Mouse (Mus musculus) bone marrow macrophage, adult 2 months (primary cell): ENCODE measurements around the gene Lrrc74b.

Experiments
- CTCF ChIP-seq: IDR thresholded peaks from 2 replicates; pipeline ENCODE4 v1.5.1; 2012; ENCODE audit warnings: low read depth, mild to moderate bottlenecking, low read length, moderate library complexity
- POLR2A ChIP-seq: IDR thresholded peaks from 2 replicates; pipeline ENCODE4 v1.6.1; 2012; ENCODE audit warnings: mild to moderate bottlenecking, low read depth, low read length, borderline replicate concordance

DNA sequence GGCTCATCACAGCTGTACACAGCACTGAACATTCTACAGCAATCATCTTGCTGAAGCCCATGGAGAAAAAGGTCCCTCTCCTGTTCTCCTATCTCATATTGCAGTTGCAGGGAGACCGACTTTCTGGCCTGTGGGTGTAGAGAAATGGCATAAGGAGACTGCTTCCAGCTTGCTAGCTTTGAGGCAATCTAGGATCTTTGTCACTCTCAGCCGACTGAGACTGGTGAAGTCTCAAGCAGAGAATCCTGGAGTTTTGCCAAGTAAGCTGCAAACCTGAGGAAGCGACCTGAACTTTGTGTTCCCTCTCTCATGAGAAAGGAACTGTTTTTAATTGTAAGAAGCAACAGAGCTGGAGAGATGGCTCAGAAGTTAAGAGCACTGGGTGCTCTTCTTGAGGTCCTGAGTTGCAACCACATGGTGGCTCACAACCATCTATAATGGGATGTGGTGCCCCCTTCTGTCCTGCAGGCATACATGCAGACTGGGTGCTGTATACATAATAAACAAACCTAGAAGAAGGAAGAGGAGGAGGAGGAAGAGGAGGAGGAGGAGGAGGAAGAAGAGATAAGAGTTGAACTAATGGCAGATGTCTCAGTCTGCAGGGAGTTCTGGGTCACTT is 40.0 kb upstream of the Lrrc74b start:
- no peak for TF ChIP-seq CTCF
- TF ChIP-seq POLR2A, result no peak
